Mouse (Mus musculus): ENCODE data around the gene Evi5l. TPM values are rescaled to one million over a fixed set of nuclear protein-coding genes. Genes with fewer than 3 reads are reported as not detected.

Evi5l gene
- polyA plus RNA-seq, 1 experiment from 2014 or later: 34.0 TPM

Other genes with a start within 250 kb of the Evi5l start
- not detected in 2 replicates for gene Cd209b, start 239.7 kb upstream of the Evi5l start, polyA plus RNA-seq (2015; fragmentation: Nextera tagmentation; extraction: Ambion mirVana)
- gene Cd209c, start 211.8 kb upstream of the Evi5l start, polyA plus RNA-seq (2015; fragmentation: Nextera tagmentation; extraction: Ambion mirVana): 0.43 and 0.47 TPM in 2 replicates
- gene Cd209f, start 60.7 kb upstream of the Evi5l start, polyA plus RNA-seq (2015; fragmentation: Nextera tagmentation; extraction: Ambion mirVana): not detected in 2 replicates
- gene Cd209g, start 32.5 kb upstream of the Evi5l start, polyA plus RNA-seq (2015; fragmentation: Nextera tagmentation; extraction: Ambion mirVana): not detected in 2 replicates
- gene Prr36, start 50.9 kb downstream of the Evi5l start, polyA plus RNA-seq (2015; fragmentation: Nextera tagmentation; extraction: Ambion mirVana): 1.3 and 1.6 TPM in 2 replicates
- 0.41 and 0.62 TPM in 2 replicates for gene Lrrc8e, start 60.3 kb downstream of the Evi5l start, polyA plus RNA-seq (2015; fragmentation: Nextera tagmentation; extraction: Ambion mirVana)
- gene Map2k7, start 72.2 kb downstream of the Evi5l start, polyA plus RNA-seq (2015; fragmentation: Nextera tagmentation; extraction: Ambion mirVana): 29.3 and 29.9 TPM in 2 replicates
- gene Gm49320, start 72.3 kb downstream of the Evi5l start, polyA plus RNA-seq (2015; fragmentation: Nextera tagmentation; extraction: Ambion mirVana): 1.3 and 2.4 TPM in 2 replicates
- 4.6 and 5.7 TPM in 2 replicates for gene Tgfbr3l, start 81.6 kb downstream of the Evi5l start, polyA plus RNA-seq (2015; fragmentation: Nextera tagmentation; extraction: Ambion mirVana)
- gene Snapc2, start 86.5 kb downstream of the Evi5l start, polyA plus RNA-seq (2015; fragmentation: Nextera tagmentation; extraction: Ambion mirVana): 63.8 and 68.4 TPM in 2 replicates
- 91.7 and 93.9 TPM in 2 replicates for gene Ctxn1, start 92.7 kb downstream of the Evi5l start, polyA plus RNA-seq (2015; fragmentation: Nextera tagmentation; extraction: Ambion mirVana)
- gene Timm44, start 109.3 kb downstream of the Evi5l start, polyA plus RNA-seq (2015; fragmentation: Nextera tagmentation; extraction: Ambion mirVana): 62.9 and 63.0 TPM in 2 replicates
- gene Ccl25, start 158.6 kb downstream of the Evi5l start, polyA plus RNA-seq (2015; fragmentation: Nextera tagmentation; extraction: Ambion mirVana): 19.9 and 20.4 TPM in 2 replicates
- gene Elavl1, start 158.8 kb downstream of the Evi5l start, polyA plus RNA-seq (2015; fragmentation: Nextera tagmentation; extraction: Ambion mirVana): 268 and 283 TPM in 2 replicates

All from limb, embryonic 13.5 days (tissue).